Mouse (Mus musculus) kidney, postnatal 36 days (tissue): ENCODE measurements at regions not wholly inside any gene's neighbourhood (a gene's known extent, or its start where the extent isn't known, plus 50 kb on each side); places are given as distances from the start of the nearest gene placed in this dataset.

Experiments
- DNase-seq, 2 experiments: peaks; one replicate each; pipeline ENCODE4 v3.0.0; 2021 to 2022; ENCODE audit warnings: mixed read lengths in 2 of 2

- DNase-seq: no peak
Observed at GRCm38 (mm10) chr10:92473282-92473681, 248.9 kb downstream of the Nedd1 start.

GRCm38 (mm10) chr10:92471111-92471510 lies 251.1 kb downstream of the Nedd1 start:
- no peak for DNase-seq

- no peak for DNase-seq
Observed at GRCm38 (mm10) chr10:92455195-92455594, 267.0 kb downstream of the Nedd1 start.

GRCm38 (mm10) chr10:92453550-92453949 lies 268.7 kb downstream of the Nedd1 start:
- peak in 1 of 2 experiments; percentile 3 for DNase-seq

- no peak for DNase-seq
Observed at GRCm38 (mm10) chr10:92445957-92446356, 276.3 kb downstream of the Nedd1 start.

- DNase-seq: no peak
Observed at GRCm38 (mm10) chr10:92438621-92439394, 283.4 kb downstream of the Nedd1 start.

GRCm38 (mm10) chr10:92429256-92429655 lies 293.0 kb downstream of the Nedd1 start:
- no peak for DNase-seq

GRCm38 (mm10) chr10:92428026-92428425 lies 294.2 kb downstream of the Nedd1 start:
- no peak for DNase-seq

GRCm38 (mm10) chr10:92426443-92426842 lies 295.8 kb downstream of the Nedd1 start:
- no peak for DNase-seq

- peak; percentile 25 to 44 for DNase-seq
Observed at GRCm38 (mm10) chr10:92412737-92413136, 309.5 kb downstream of the Nedd1 start.

- peak; percentile 12 to 27 for DNase-seq
Observed at GRCm38 (mm10) chr10:92410813-92411325, 311.4 kb downstream of the Nedd1 start.

- DNase-seq: no peak
Observed at GRCm38 (mm10) chr10:92404697-92405293, 317.4 kb downstream of the Nedd1 start.

- DNase-seq: no peak
Observed at GRCm38 (mm10) chr10:92400587-92401090, 321.6 kb downstream of the Nedd1 start.

- DNase-seq: no peak
Observed at GRCm38 (mm10) chr10:92389176-92389732, 333.0 kb downstream of the Nedd1 start.

GRCm38 (mm10) chr10:92367126-92367525 lies 355.1 kb downstream of the Nedd1 start:
- DNase-seq: no peak

- no peak for DNase-seq
Observed at GRCm38 (mm10) chr10:92356738-92357137, 365.5 kb downstream of the Nedd1 start.

GRCm38 (mm10) chr10:92349043-92349442 lies 373.2 kb downstream of the Nedd1 start:
- no peak for DNase-seq

GRCm38 (mm10) chr10:92347960-92348675 lies 374.1 kb downstream of the Nedd1 start:
- DNase-seq: no peak

- DNase-seq: no peak
Observed at GRCm38 (mm10) chr10:92339671-92340070, 382.5 kb downstream of the Nedd1 start.

- DNase-seq: no peak
Observed at GRCm38 (mm10) chr10:92336949-92337348, 385.3 kb downstream of the Nedd1 start.

- no peak for DNase-seq
Observed at GRCm38 (mm10) chr10:92336138-92336537, 386.1 kb downstream of the Nedd1 start.

GRCm38 (mm10) chr10:92335141-92335540 lies 387.1 kb downstream of the Nedd1 start:
- DNase-seq: no peak

- DNase-seq: peak in 1 of 2 experiments; percentile 19
Observed at GRCm38 (mm10) chr10:92333869-92334268, 388.4 kb downstream of the Nedd1 start.
